Mouse (Mus musculus): ENCODE measurements around the gene Tmod3.

GRCm38 (mm10) chr9:75545514-75545913 is 13.9 kb downstream of the Tmod3 start:
- TF ChIP-seq POLR2A (IDR thresholded peaks at IDR 0.05; ENCODE audit: insufficient read depth, low read length), result no peak
- TF ChIP-seq CTCF (IDR thresholded peaks at IDR 0.05; ENCODE audit: low read depth, low read length), result no peak
